Mouse (Mus musculus): ENCODE results near the gene Gm9945. TPM values are rescaled to one million over a fixed set of nuclear protein-coding genes. Genes with fewer than 3 reads are reported as not detected.
A peak's percentile ranks its signal among the peaks of the same experiment; 100 is the strongest.

Gm9945 gene
- polyA plus RNA-seq, 1 experiment from 2014 or later, result not detected

DNA sequence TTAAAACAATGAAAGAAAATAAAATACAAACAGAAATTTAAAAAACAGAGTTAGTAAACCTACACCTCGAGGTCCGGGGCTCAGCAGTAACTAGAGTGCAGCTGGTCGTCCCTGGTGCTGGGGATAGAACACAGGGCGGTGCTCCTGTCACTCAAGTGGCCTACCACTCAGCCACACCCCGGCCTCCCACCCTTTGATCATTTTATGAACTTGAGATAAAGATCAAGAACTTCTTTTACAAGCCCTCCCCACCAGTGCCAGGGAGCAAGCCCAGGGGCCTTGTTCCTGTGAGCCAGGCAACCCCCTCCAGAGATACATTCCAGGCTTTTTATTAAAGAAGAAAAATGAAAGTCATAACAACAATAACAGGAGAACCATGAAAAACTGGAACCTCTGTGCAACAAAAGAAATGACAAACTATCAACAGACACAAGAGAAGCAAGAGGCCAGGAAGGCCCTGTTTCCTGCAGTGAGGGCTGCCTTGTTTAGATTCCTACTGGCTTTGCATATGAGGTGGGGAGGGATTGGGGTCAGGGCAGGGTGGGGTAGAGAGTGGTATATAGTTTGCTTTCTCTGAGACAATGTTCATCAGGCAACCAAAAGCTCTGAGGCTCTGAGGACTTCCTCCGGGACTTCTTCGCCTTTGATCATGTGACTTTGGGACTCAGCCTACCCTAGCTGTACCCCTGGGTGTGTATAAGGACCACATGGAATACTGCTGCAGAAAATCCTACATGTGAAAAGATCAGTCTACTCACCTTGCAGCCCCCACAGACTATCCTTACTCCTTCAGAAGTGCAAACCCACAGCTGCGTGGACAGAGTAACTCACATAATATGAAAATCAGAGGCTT lies 37.0 kb downstream of the Gm9945 start:
- Histone ChIP-seq H3K4me2 (no peak overlapping the region), H3K9me3 (replicated peaks) (no peaks in the 10 kb centered on the region), H3K36me3 (no peaks in the 10 kb centered on the region), H3K4me3 (no peak overlapping the region), H3K27ac (ENCODE audit: poor library complexity, severe bottlenecking) (no peak overlapping the region), H3K9ac (no peak overlapping the region), H3K27me3 (replicated peaks) (peaks cover 4% of the 10 kb centered on the region; the same call in 1 of the 2 replicates), H3K4me1 (replicated peaks) (peaks cover 18% of the 10 kb centered on the region)
- WGBS, result 50% methylated on average over 8 of the region's 8 CpGs
- ATAC-seq (ENCODE audit: insufficient number of reproducible peaks, low FRiP score), result no peak

DNA sequence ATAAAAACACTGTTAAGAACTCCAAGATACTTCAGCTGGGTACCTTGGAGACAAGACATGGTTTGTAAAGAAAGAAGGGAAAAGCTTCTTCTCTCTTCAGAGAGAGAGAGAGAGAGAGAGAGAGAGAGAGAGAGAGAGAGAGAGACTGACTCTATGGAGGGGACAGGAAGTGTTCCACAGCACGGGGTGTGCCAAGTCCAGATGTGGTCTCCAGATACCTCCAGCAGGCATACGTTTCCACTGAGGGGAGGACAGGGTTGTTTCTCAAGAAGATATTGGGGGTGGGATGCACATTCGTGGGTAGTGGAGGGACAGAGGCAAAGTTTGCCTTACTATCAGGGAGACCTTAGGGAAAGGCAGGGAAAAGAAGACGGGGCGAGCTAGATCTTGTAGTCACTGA lies 38.8 kb downstream of the Gm9945 start:
- H3K36me3 ChIP-seq, result no peaks in the 10 kb centered on the region
- H3K4me3 ChIP-seq, result no peak overlapping the region
- peaks cover 4% of the 10 kb centered on the region; the same call in 1 of the 2 replicates for H3K27me3 ChIP-seq (replicated peaks)
- ATAC-seq (ENCODE audit: insufficient number of reproducible peaks, low FRiP score), result no peak
- no peak overlapping the region for H3K27ac ChIP-seq (ENCODE audit: poor library complexity, severe bottlenecking)
- peaks cover 35% of the 10 kb centered on the region for H3K4me1 ChIP-seq (replicated peaks)
- no peak overlapping the region for H3K9ac ChIP-seq
- no peak overlapping the region for H3K4me2 ChIP-seq
- 44% methylated on average over 5 of the region's 5 CpGs for WGBS
- H3K9me3 ChIP-seq (replicated peaks), result no peaks in the 10 kb centered on the region

DNA sequence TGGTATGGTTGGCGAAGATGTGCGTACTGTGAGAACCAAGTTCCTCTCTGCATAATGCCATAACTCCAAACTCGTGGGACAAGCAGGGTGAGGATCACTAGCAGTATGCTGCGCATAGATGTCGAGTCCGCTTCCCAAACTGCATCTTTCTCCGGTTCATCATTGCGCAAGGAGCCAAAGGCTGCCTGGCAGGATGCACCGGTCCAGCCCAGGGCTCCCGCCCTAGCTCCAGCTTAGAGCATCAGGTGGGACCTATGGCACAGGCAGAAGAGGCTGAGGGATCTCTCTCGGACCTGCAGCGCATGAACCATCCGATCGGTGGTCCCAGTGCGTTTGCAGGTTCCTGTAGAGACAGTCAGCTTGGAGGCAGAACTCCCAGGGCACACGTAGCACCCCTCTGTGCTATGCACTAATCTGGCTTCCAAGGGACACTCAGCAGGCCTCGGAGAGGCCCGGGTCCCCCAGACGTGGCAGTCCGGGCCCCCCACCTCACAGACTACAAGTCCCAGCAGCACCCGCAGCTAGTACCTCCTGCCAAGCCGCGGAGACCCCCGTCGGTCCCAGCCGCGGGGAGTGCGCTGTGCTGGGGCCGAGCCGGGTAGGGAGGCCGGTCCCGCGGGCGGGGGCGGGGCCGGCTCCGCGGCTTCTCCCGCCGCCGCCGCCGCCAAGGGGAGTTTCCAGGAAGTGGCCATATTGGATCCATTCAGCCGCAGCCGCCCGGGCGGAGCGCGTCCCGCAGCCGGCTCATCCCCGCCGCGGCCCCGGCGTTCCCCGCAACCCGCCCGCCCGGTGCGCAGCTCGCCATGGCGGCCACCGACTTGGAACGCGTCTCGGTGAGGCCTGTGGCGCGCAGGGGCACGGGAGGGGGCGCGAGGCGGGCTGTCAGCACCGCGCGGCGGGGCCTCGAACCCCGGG lies 39.5 kb downstream of the Gm9945 start, which contains the start of gene Sept8:
TSS of gene Sept8 (plus strand) at position 51 of the 915 bp plus-strand sequence.
- no peaks in the 10 kb centered on the region for H3K36me3 ChIP-seq
- 5% methylated on average over 74 of the region's 79 CpGs for WGBS
- no peaks in the 10 kb centered on the region for H3K9me3 ChIP-seq (replicated peaks)
- peak within 1 kb of the TSS; percentile 45 for H3K27ac ChIP-seq (ENCODE audit: poor library complexity, severe bottlenecking)
- H3K4me3 ChIP-seq, result peak within 1 kb of the TSS; percentile 91
- peaks cover 36% of the 10 kb centered on the region for H3K4me1 ChIP-seq (replicated peaks)
- peak; percentile 73 for ATAC-seq (ENCODE audit: insufficient number of reproducible peaks, low FRiP score)
- H3K9ac ChIP-seq, result peak within 1 kb of the TSS; percentile 91
- peak within 1 kb of the TSS; percentile 89 for H3K4me2 ChIP-seq
- H3K27me3 ChIP-seq (replicated peaks), result peaks cover 4% of the 10 kb centered on the region; the same call in 1 of the 2 replicates

DNA sequence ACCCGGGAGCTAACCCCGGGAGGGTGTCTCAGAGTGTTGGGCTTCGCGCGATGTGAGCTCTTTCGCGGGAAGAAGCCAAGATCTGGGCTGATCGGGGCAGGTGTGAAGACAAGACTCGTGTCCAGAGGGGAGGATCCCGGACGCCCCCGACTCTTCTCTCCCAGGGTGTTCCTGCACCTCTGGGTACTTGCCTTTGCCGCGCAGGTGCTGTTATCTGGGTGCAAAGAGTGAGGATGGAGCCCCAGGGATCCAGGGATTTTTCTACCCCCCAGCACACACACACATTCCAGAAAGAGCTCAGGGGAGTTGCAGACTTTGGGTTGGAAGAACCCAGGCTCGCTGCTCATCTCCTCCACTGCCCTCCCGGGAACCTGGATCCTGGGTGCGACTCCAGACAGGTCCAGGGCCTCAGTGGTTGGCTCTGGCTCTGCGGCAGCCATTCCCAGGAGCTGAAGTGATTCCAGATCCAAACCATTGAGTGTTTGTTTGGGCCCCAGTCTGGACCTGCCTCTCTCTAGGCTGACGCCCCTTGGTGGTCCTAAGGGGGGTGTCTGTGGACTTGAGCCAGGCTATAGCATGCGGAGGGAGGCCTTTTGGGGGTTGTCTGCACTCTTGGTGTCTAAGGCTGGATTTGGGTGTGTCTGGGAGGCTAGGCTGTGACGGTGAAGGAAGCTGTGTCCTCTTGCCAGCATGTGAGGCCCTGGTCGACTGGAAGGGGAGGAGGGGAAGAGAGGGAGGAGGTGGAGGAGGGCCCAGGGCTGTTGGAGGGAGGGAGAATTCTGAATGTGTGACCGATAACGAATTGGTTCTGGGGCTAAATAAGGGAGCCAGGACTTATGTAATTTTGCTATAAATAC lies 40.4 kb downstream of the Gm9945 start:
- H3K4me2 ChIP-seq, result peak overlapping the region; percentile 89
- H3K27me3 ChIP-seq (replicated peaks), result peaks cover 4% of the 10 kb centered on the region; the same call in 1 of the 2 replicates
- H3K4me1 ChIP-seq (replicated peaks), result peaks cover 45% of the 10 kb centered on the region
- H3K36me3 ChIP-seq, result no peaks in the 10 kb centered on the region
- peak overlapping the region; percentile 91 for H3K4me3 ChIP-seq
- H3K9ac ChIP-seq, result peak overlapping the region; percentile 91
- peak; percentile 51; the same call in 1 of the 2 replicates for ATAC-seq (ENCODE audit: insufficient number of reproducible peaks, low FRiP score)
- peak overlapping the region; percentile 45 for H3K27ac ChIP-seq (ENCODE audit: poor library complexity, severe bottlenecking)
- H3K9me3 ChIP-seq (replicated peaks), result no peaks in the 10 kb centered on the region
- WGBS, result 2% methylated on average over 24 of the region's 24 CpGs

DNA sequence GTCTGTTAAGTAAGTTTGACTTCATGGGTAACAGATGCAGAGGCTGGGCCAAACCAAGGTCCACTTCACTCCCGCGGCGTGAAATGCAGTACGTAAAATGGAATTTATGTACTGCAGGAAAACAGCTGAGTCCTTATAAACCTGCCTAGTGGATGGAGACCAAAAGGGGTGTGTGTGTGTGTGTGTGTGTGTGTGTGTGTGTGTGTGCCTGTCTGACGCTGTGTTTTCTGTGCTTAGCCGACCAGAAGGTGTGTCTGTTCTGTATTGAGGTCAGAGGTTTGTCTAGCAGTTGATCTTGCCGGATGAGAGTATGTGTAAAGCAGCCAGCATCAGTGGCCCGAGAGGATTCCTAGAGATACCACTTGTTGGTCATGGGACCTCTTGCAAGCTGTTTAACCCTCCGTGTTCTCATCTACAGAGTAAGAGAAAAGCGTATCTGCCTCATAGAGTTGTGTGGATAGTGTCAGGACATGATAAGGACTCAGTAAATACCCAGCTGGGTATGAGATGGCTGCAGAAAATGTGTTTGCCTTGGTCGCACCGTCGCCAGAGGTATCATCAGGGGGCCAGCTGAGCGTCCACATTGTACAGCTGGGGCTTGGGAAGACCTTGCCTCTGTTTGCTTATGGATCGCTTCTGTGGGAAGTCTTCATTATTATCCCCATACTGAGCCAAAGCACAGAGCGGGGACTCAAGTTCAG lies 41.3 kb downstream of the Gm9945 start:
- peaks cover 54% of the 10 kb centered on the region for H3K4me1 ChIP-seq (replicated peaks)
- H3K27me3 ChIP-seq (replicated peaks), result peaks cover 4% of the 10 kb centered on the region; the same call in 1 of the 2 replicates
- 0 out of 2 replicates have a peak overlapping the region, but pooled peaks have one; percentile 19 for H3K27ac ChIP-seq (ENCODE audit: poor library complexity, severe bottlenecking)
- no peaks in the 10 kb centered on the region for H3K9me3 ChIP-seq (replicated peaks)
- no peak for ATAC-seq (ENCODE audit: insufficient number of reproducible peaks, low FRiP score)
- peak overlapping the region; percentile 40 for H3K9ac ChIP-seq
- H3K4me3 ChIP-seq, result peak overlapping the region; percentile 91
- no peaks in the 10 kb centered on the region for H3K36me3 ChIP-seq
- WGBS, result 32% methylated on average over 16 of the region's 16 CpGs
- peak overlapping the region; percentile 89 for H3K4me2 ChIP-seq

DNA sequence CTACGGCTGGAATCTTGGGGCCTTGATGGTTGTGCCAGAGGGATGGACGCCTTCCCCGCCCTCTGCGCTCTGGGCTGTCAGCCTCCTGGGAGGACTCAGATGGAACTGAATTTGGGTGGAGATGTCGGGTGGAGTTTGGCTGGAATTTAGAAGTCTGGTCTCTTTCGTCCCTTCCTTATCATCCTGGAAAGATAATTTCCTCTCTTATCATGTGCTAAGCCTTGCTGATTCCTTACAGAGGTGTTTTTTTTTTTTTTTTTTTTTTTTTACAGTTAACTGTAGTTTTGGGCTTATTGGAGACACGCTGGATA lies 41.8 kb downstream of the Gm9945 start:
- Histone ChIP-seq H3K36me3 (no peaks in the 10 kb centered on the region), H3K27me3 (replicated peaks) (peaks cover 4% of the 10 kb centered on the region; the same call in 1 of the 2 replicates), H3K4me3 (peak overlapping the region; percentile 91; the same call in 1 of the 2 replicates), H3K4me1 (replicated peaks) (peaks cover 59% of the 10 kb centered on the region), H3K4me2 (peak overlapping the region; percentile 89), H3K9me3 (replicated peaks) (no peaks in the 10 kb centered on the region), H3K27ac (ENCODE audit: poor library complexity, severe bottlenecking) (no peak overlapping the region), H3K9ac (no peak overlapping the region; the same call in 1 of the 2 replicates)
- no peak for ATAC-seq (ENCODE audit: insufficient number of reproducible peaks, low FRiP score)
- 34% methylated on average over 7 of the region's 7 CpGs for WGBS

DNA sequence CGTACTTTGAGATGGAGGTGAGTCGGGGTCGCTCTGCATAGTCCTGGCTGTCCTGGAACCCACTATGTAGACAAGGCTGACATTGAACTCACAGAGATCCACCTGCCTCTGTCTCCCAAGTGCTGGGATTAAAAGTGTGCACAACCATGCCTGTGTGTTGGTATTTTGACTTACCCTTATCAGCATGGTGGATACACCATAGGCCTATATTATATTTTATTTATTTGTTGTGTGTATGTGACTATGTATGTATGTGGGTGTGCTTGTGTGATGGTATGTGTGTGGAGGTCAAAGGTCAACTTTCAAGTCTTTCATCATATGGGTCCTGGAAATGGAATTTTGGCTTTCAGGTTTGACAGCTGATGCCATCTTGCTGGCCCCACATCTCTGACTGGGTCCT lies 42.4 kb downstream of the Gm9945 start:
- H3K4me1 ChIP-seq (replicated peaks), result peaks cover 61% of the 10 kb centered on the region

DNA sequence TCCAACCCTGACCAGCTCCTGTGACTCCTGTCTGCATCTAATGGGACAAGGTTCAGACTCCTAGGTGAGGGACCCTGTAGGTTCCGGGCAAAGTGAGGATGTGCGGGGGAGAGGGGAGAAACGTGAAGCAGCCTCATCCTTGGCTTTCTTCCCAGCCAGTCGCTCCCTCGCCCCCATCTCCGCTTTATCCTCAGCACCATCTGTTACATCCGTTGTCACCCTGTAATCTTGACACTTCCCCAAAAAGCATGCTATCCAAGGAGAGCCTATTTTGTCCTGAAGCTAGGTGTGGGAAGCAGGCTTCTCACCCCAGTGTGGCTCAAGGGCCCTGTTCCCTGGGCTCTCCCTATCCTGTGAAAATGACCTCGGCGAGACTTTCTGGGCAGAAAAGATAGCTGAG lies 43.0 kb downstream of the Gm9945 start:
- Histone ChIP-seq H3K4me3 (no peak overlapping the region), H3K4me1 (replicated peaks) (peaks cover 67% of the 10 kb centered on the region), H3K36me3 (no peaks in the 10 kb centered on the region), H3K27ac (ENCODE audit: poor library complexity, severe bottlenecking) (no peak overlapping the region), H3K9me3 (replicated peaks) (no peaks in the 10 kb centered on the region), H3K9ac (no peak overlapping the region), H3K4me2 (no peak overlapping the region), H3K27me3 (replicated peaks) (peaks cover 3% of the 10 kb centered on the region; the same call in 1 of the 2 replicates)
- ATAC-seq (ENCODE audit: insufficient number of reproducible peaks, low FRiP score), result no peak
- WGBS, result 28% methylated on average over 9 of the region's 9 CpGs

More for the DNA sequence above, 42.4 kb downstream of the Gm9945 start:
- Histone ChIP-seq H3K9me3 (replicated peaks) (no peaks in the 10 kb centered on the region), H3K4me2 (no peak overlapping the region), H3K27me3 (replicated peaks) (peaks cover 4% of the 10 kb centered on the region; the same call in 1 of the 2 replicates), H3K36me3 (no peaks in the 10 kb centered on the region), H3K4me3 (no peak overlapping the region), H3K27ac (ENCODE audit: poor library complexity, severe bottlenecking) (no peak overlapping the region), H3K9ac (no peak overlapping the region)
- 80% methylated on average over 3 of the region's 3 CpGs for WGBS
- no peak for ATAC-seq (ENCODE audit: insufficient number of reproducible peaks, low FRiP score)

DNA sequence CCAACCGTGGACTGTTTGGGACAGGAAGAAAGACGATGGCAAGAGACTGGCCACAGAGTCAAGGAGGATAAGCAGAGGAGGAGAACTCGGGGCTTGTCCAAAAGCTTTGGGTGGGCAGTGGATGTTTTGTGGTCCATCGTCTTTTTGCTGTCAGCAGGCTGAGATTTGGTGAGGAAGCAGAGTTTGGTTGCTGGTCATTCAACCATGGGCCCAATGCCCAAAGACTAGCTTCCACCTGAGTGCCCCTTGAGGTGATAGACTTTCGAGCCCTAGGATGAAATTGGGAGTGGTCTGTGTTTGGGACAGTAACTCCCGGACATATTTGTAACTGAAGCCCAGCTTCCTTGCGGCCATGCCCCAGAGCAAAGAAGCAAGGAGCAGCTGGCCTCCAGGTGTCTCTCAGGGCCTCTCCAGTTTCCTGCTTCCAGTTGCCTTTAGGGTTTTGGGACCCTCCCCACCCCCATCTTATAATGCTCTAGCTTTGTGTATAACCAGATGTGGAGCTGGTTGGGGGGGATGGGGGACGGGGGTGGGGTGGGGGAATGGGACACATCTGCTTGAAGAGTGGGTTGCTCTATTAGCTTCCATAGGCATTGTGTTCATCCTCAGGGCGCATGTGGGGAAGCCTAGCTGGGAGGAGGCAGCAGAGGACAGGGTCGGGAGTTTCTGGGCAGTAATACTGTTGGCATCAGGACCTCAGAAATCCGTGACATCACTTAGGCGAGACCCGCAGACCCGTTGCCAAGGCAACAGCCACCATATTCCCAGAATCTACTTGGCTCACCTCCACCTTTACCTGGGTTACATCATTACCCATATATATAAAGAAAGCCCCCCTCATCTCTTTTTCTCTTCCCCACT lies 43.8 kb downstream of the Gm9945 start:
- Histone ChIP-seq H3K9me3 (replicated peaks) (no peaks in the 10 kb centered on the region), H3K4me2 (no peak overlapping the region), H3K4me3 (no peak overlapping the region), H3K4me1 (replicated peaks) (peaks cover 76% of the 10 kb centered on the region), H3K9ac (no peak overlapping the region), H3K27me3 (replicated peaks) (no peaks in the 10 kb centered on the region), H3K27ac (ENCODE audit: poor library complexity, severe bottlenecking) (no peak overlapping the region), H3K36me3 (no peaks in the 10 kb centered on the region)
- ATAC-seq (ENCODE audit: insufficient number of reproducible peaks, low FRiP score), result no peak
- WGBS, result 82% methylated on average over 14 of the region's 14 CpGs
